In the genomic region with DNA sequence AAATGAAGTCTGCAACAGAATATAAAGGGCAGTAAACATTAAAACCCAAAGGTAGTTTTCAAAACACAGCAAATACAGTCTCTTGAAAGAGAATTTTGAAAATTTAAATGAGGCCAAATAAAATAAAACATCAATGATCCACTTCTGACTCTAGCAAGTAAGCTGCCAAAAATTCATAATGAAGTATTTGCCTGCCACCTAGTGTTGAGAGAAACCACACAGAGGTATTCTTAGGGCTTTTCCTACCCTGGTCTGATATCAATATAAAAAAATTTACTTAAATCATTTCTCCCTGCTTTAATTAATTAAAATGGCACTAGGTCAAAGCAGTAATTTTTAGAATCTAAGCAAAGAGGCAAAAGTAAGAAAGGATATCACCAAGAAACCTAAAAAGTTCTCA, we compare ENCODE assay signal across 15 mouse cellular contexts. TPM values are rescaled to one million over a fixed set of nuclear protein-coding genes. Genes with fewer than 3 reads are reported as not detected.
DNase-seq lines count a peak whose midpoint lies in the region; ATAC-seq and TF ChIP-seq lines count a peak whose summit lies in the region.
"Had no signal": no experiment of that assay in that cellular context is flagged by ENCODE, and none has a peak within 500 bp of the region (broad histone marks: within the 10 kb centered on the region; RNA-seq: fewer than 3 reads in every experiment).

No protein-coding gene starts in this region.

- H3K4me2 ChIP-seq in liver, embryonic 14.5 days (ENCODE audit: low read depth): no peak overlapping the region
- no peak overlapping the region for H3K4me2 ChIP-seq in liver, embryonic 11.5 days
- no peak overlapping the region for H3K4me2 ChIP-seq in midbrain, postnatal 0 days (ENCODE audit: low read depth, low read length, poor library complexity, severe bottlenecking)

- H3K4me1 ChIP-seq in heart, adult 2 months (ENCODE audit: control insufficient read depth, insufficient read depth, low read length): no peaks in the 10 kb centered on the region
- H3K4me1 ChIP-seq in liver, embryonic 14.5 days (replicated peaks; ENCODE audit: control insufficient read depth in 2 of 2, insufficient read depth in 2 of 2, low read length in 1 of 2): no peaks in the 10 kb centered on the region
- H3K4me1 ChIP-seq in liver, embryonic 11.5 days (replicated peaks; ENCODE audit: control insufficient read depth, insufficient read depth, low read length): no peaks in the 10 kb centered on the region
- no peaks in the 10 kb centered on the region for H3K4me1 ChIP-seq in midbrain, postnatal 0 days (ENCODE audit: insufficient read depth, low read length)

- H3K27me3 ChIP-seq in heart, adult 2 months (ENCODE audit: control insufficient read depth, insufficient read depth, low read length): no peaks in the 10 kb centered on the region
- no peaks in the 10 kb centered on the region for H3K27me3 ChIP-seq in liver, embryonic 14.5 days (ENCODE audit: control insufficient read depth, insufficient read depth, low read length)
- H3K27me3 ChIP-seq in liver, embryonic 11.5 days (replicated peaks; ENCODE audit: control insufficient read depth, insufficient read depth, low read length): no peaks in the 10 kb centered on the region
- H3K27me3 ChIP-seq in Patski: no peaks in the 10 kb centered on the region
- no peaks in the 10 kb centered on the region for H3K27me3 ChIP-seq in midbrain, postnatal 0 days (ENCODE audit: insufficient read depth, low read length)

- H3K27ac ChIP-seq in heart, adult 2 months: no peak overlapping the region
- H3K27ac ChIP-seq in liver, embryonic 14.5 days: no peak overlapping the region
- no peak overlapping the region for H3K27ac ChIP-seq in liver, embryonic 11.5 days (ENCODE audit: low read depth, low read length)
- no peak overlapping the region for H3K27ac ChIP-seq in midbrain, postnatal 0 days (ENCODE audit: low read depth, low read length)

- TF ChIP-seq POLR2A in heart, adult 2 months (IDR thresholded peaks at IDR 0.05; ENCODE audit: insufficient read depth, low read depth, low read length): no peak

- ATAC-seq in liver, embryonic 14.5 days (ENCODE audit: insufficient read depth): no peak
- no peak for ATAC-seq in liver, embryonic 11.5 days (replicated peaks; ENCODE audit: low FRiP score)
- no peak for ATAC-seq in Patski
- ATAC-seq in midbrain, postnatal 0 days (ENCODE audit: low FRiP score): no peak

- POLR2A ChIA-PET in Patski (lab: Charles Lee): interaction anchor here (0.6 kb wide), 1 partner anchor 121 kb away, joined by 3 read pairs; no protein-coding TSS in a partner anchor

- TF ChIP-seq CTCF in heart, adult 2 months (IDR thresholded peaks at IDR 0.05): peak; percentile 70
- TF ChIP-seq CTCF in liver, embryonic 14.5 days (IDR thresholded peaks at IDR 0.05; ENCODE audit: low read depth): peak; percentile 6; the same call in 1 of the 2 replicates
- peak; percentile 47 for TF ChIP-seq CTCF in Patski (IDR thresholded peaks at IDR 0.05)
- TF ChIP-seq CTCF in midbrain, postnatal 0 days (IDR thresholded peaks at IDR 0.05): peak; percentile 76

- TF ChIP-seq EP300 in heart, adult 2 months (IDR thresholded peaks at IDR 0.05; ENCODE audit: insufficient read depth, low read depth, low read length): no peak
- no peak for TF ChIP-seq EP300 in liver, embryonic 14.5 days (IDR thresholded peaks at IDR 0.05; ENCODE audit: low read depth)

- H3K9ac ChIP-seq in heart, adult 2 months (ENCODE audit: low read depth, low read length): no peak overlapping the region
- H3K9ac ChIP-seq in liver, embryonic 14.5 days (replicated peaks): no peak overlapping the region
- no peak overlapping the region for H3K9ac ChIP-seq in liver, embryonic 11.5 days (ENCODE audit: low read depth, low read length)
- H3K9ac ChIP-seq in midbrain, postnatal 0 days (replicated peaks; ENCODE audit: low read length, poor library complexity, severe bottlenecking): no peak overlapping the region

- in situ Hi-C loops in Patski (cut with MboI; ENCODE audit: low pct_unique_long_range_greater_than_20kb): no loop called here

- no peak overlapping the region for H3K4me3 ChIP-seq in heart, adult 2 months
- H3K4me3 ChIP-seq in liver, embryonic 14.5 days (ENCODE audit: insufficient read depth in 1 of 2, low read depth in 2 of 2, low read length in 2 of 2): no peak overlapping the region
- H3K4me3 ChIP-seq in liver, embryonic 11.5 days (ENCODE audit: low read depth, low read length): no peak overlapping the region
- H3K4me3 ChIP-seq in midbrain, postnatal 0 days (ENCODE audit: low read depth, low read length): no peak overlapping the region

- intact Hi-C loops in heart, adult 2 months (cut with DNase I): loop anchor here (1.0 kb wide), 2 partner anchors 434 to 486 kb away; partner anchors contain the start of gene Parm1

- DNase-seq in heart, adult 2 months: no peak
- DNase-seq in heart, postnatal 4 days: no peak
- no peak for DNase-seq in liver, embryonic 14.5 days (ENCODE audit: low read depth in 3 of 3, low spot score in 3 of 3)
- DNase-seq in liver, embryonic 11.5 days (ENCODE audit: low spot score): no peak
- DNase-seq in Patski (ENCODE audit: low read depth, low spot score): no peak
- peak; percentile 67 for DNase-seq in midbrain, postnatal 0 days (ENCODE audit: low spot score)
- no peak for DNase-seq in thymus, postnatal 0 days (ENCODE audit: low spot score)
- no peak for DNase-seq in cerebellum, adult 9-11 months
- DNase-seq: adrenal gland, postnatal 25 days; left cerebral cortex, postnatal 4 days; thymus, postnatal 36 days had no signal

- peaks cover 15% of the 10 kb centered on the region for H3K36me3 ChIP-seq in heart, adult 2 months (ENCODE audit: control insufficient read depth, insufficient read depth, low read length)
- H3K36me3 ChIP-seq in liver, embryonic 14.5 days (replicated peaks; ENCODE audit: control insufficient read depth, insufficient read depth, low read depth): peaks cover 59% of the 10 kb centered on the region
- peaks cover 25% of the 10 kb centered on the region; the same call in 1 of the 2 replicates for H3K36me3 ChIP-seq in liver, embryonic 11.5 days (ENCODE audit: control insufficient read depth, insufficient read depth, low read length)
- H3K36me3 ChIP-seq in midbrain, postnatal 0 days (ENCODE audit: insufficient read depth, low read length): peaks cover 23% of the 10 kb centered on the region; the same call in 1 of the 2 replicates

- H3K79me2 ChIP-seq in heart, adult 2 months (replicated peaks; ENCODE audit: control insufficient read depth, insufficient read depth, low read length): no peaks in the 10 kb centered on the region

- no peaks in the 10 kb centered on the region for H3K9me3 ChIP-seq in liver, embryonic 14.5 days (ENCODE audit: control insufficient read depth, low read length)
- H3K9me3 ChIP-seq in liver, embryonic 11.5 days (ENCODE audit: control insufficient read depth, low read length): no peaks in the 10 kb centered on the region
- H3K9me3 ChIP-seq in midbrain, postnatal 0 days (ENCODE audit: low read length): no peaks in the 10 kb centered on the region

- CTCF ChIA-PET in Patski (lab: Charles Lee): interaction anchor here (0.9 to 2.5 kb wide), 3 partner anchors 10 to 18 kb away, joined by 3 to 5 read pairs (median 3); no protein-coding TSS in a partner anchor

RNA-seq across cellular contexts. Expression of gene Rchy1, which starts 11.5 kb away (rescaled TPM):
- 10 to 100 TPM; 26.9 to 33.0 TPM for total RNA-seq in heart, adult 2 months (2021)
- polyA plus RNA-seq in heart, adult 2 months (2012; rRNA removed): 21.8 and 41.1 TPM in 2 replicates
- 10 to 100 TPM; 42.7 to 43.8 TPM for total RNA-seq in heart, postnatal 4 days (2021)
- 20.1 and 20.9 TPM in 2 replicates for polyA plus RNA-seq in liver, embryonic 14.5 days (2012; rRNA removed)
- polyA plus RNA-seq in liver, embryonic 14.5 days (2014; fragmentation: Nextera tagmentation; extraction: Ambion mirVana): 15.1 and 15.6 TPM in 2 replicates
- 44.8 and 46.9 TPM in 2 replicates for polyA plus RNA-seq in liver, embryonic 11.5 days (2014; fragmentation: Nextera tagmentation; extraction: Ambion mirVana)
- polyA plus RNA-seq in Patski (2021): 66.1 TPM
- 36.2 and 42.7 TPM in 2 replicates for total RNA-seq in midbrain, postnatal 0 days (2014; rRNA removed)
- polyA plus RNA-seq in midbrain, postnatal 0 days (2015; fragmentation: Nextera tagmentation; extraction: Ambion mirVana): 66.8 and 67.5 TPM in 2 replicates
- 71.5 and 100 TPM in 2 replicates for polyA plus RNA-seq in thymus, postnatal 0 days (2015; fragmentation: Nextera tagmentation; extraction: Ambion mirVana)

RNA-seq across cellular contexts. Expression of gene Odaph, which starts 35.9 kb away (rescaled TPM):
- not detected for total RNA-seq in heart, adult 2 months (2021)
- not detected in 2 replicates for polyA plus RNA-seq in heart, adult 2 months (2012; rRNA removed)
- total RNA-seq in heart, postnatal 4 days (2021): not detected
- polyA plus RNA-seq in liver, embryonic 14.5 days (2012; rRNA removed): not detected in 2 replicates
- polyA plus RNA-seq in liver, embryonic 14.5 days (2014; fragmentation: Nextera tagmentation; extraction: Ambion mirVana): not detected in 2 replicates
- polyA plus RNA-seq in liver, embryonic 11.5 days (2014; fragmentation: Nextera tagmentation; extraction: Ambion mirVana): not detected in 2 replicates
- polyA plus RNA-seq in Patski (2021): 1.5 TPM
- 0.38 and 0.55 TPM in 2 replicates for total RNA-seq in midbrain, postnatal 0 days (2014; rRNA removed)
- polyA plus RNA-seq in midbrain, postnatal 0 days (2015; fragmentation: Nextera tagmentation; extraction: Ambion mirVana): 0.35 and 0.38 TPM in 2 replicates
- not detected in 2 replicates for polyA plus RNA-seq in thymus, postnatal 0 days (2015; fragmentation: Nextera tagmentation; extraction: Ambion mirVana)
- total RNA-seq: adrenal gland, postnatal 25 days; left cerebral cortex, postnatal 4 days; megakaryocyte, adult 5-6 weeks had no signal
- polyA plus RNA-seq: frontal cortex, adult 2 months; heart, embryonic 14.5 days; kidney, embryonic 16.5 days had no signal

Comparison
In these comparisons a context has a peak if more than half of its experiments do, and no peak if none do; other contexts are left out.
1. CTCF ChIP-seq: peak in every context shown above with its lines; median percentile 76 in midbrain, postnatal 0 days; 70 in heart, adult 2 months; 47 in Patski; 6 in liver, embryonic 14.5 days.